Mouse (Mus musculus): ENCODE measurements at regions not wholly inside any gene's neighbourhood (a gene's known extent, or its start where the extent isn't known, plus 50 kb on each side); places are given as distances from the start of the nearest gene placed in this dataset.
"Not testable (repeated sequence)": the region's sequence is repeated elsewhere in the genome, so short reads cannot be mapped to it uniquely, and the experiment has no call there.

- ATAC-seq (replicated peaks; ENCODE audit: low FRiP score); H3K27me3 ChIP-seq (ENCODE audit: control insufficient read depth, insufficient read depth, low read length); H3K4me2 ChIP-seq (ENCODE audit: low read depth, low read length, severe bottlenecking); H3K4me3 ChIP-seq (ENCODE audit: low read depth, low read length); H3K36me3 ChIP-seq (ENCODE audit: control insufficient read depth, insufficient read depth, low read length); H3K9me3 ChIP-seq (ENCODE audit: control insufficient read depth, low read length); DNase-seq (ENCODE audit: low spot score); H3K4me1 ChIP-seq (replicated peaks; ENCODE audit: control insufficient read depth, insufficient read depth, low read length); H3K27ac ChIP-seq (ENCODE audit: low read depth, low read length); H3K9ac ChIP-seq (ENCODE audit: low read length): not testable (repeated sequence)
- WGBS, result 88% methylated on average over 13 of the region's 13 CpGs
Measured at GRCm38 (mm10) chr5:3193592-3193991, 147.7 kb upstream of the Cdk6 start.

DNA sequence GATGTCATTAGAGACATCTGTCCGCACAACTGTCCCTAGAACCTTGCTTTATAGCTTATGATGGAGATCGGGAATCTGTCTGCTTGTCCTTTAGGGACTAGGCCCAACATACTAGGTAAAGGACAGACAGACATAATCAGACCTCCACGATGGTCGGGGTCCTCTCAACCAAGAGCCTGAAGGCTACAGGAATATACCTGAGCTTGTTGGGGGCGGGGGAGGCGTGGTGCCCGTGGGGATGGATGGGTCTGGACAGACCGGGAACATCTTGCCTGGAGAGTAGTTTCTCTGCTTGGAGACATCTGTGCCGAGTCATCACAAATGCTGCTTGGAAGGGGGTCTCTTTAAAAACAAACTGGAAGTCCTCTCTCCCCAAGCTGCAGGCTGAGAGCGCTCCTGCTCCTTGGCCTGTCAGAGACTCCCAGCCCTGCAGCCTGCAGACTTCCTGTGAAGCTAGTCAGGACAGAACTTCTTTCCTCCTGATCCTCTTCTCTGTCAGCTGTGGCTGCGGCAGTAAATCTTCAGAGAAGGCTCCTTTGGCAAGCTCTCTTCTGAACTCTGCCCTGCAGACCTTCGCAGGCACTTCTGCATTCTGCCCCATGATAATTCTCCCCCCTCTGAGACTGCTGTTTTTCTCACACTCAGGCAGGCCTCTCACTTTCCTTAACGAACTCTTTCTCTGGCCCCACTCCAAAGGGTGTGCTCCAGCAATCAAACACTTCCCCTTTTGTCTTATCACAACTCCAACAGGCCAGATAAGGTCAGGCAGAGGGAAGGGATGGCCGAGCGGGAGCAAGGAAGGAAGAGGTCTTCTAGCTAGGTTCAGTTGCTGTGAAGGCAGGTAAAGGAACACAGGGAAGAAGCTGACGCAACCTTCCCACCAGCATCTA is 143.1 kb upstream of the Cdk6 start:
- Histone ChIP-seq H3K27ac (ENCODE audit: low read depth, low read length) (no peak overlapping the region), H3K36me3 (ENCODE audit: control insufficient read depth, insufficient read depth, low read length) (no peaks in the 10 kb centered on the region), H3K4me3 (ENCODE audit: low read depth, low read length) (no peak overlapping the region), H3K27me3 (ENCODE audit: control insufficient read depth, insufficient read depth, low read length) (no peaks in the 10 kb centered on the region), H3K4me2 (ENCODE audit: low read depth, low read length, severe bottlenecking) (no peak overlapping the region), H3K4me1 (replicated peaks; ENCODE audit: control insufficient read depth, insufficient read depth, low read length) (no peaks in the 10 kb centered on the region), H3K9me3 (ENCODE audit: control insufficient read depth, low read length) (no peaks in the 10 kb centered on the region), H3K9ac (ENCODE audit: low read length) (no peak overlapping the region)
- no peak for DNase-seq (ENCODE audit: low spot score)
- 69% methylated on average over 16 of the region's 16 CpGs for WGBS
- ATAC-seq (replicated peaks; ENCODE audit: low FRiP score), result no peak

- H3K27ac ChIP-seq (ENCODE audit: low read depth, low read length), result not testable (repeated sequence)
Measured at GRCm38 (mm10) chr5:3198869-3199550, 142.3 kb upstream of the Cdk6 start.

DNA sequence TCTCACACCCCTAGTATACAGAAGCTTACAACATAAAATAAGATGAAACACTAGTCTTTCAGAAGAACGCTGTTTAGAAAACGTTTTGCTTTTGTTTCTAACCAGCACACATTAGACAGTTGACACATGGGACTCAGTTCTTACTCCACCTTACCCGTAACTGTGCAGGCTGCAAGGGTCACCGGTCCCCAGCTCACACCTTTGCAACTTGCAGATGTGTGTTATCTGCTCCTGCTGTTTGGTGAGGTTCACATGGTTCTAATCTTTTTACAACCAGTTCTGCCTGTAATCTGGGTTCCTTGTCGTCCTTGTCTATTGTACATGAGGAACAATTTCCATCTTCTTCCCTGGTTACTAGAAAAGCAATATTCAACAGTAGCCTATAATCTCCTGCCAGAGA is 135.1 kb upstream of the Cdk6 start:
- H3K27me3 ChIP-seq (ENCODE audit: control insufficient read depth, insufficient read depth, low read length); H3K4me2 ChIP-seq (ENCODE audit: low read depth, low read length, severe bottlenecking); H3K9ac ChIP-seq (ENCODE audit: low read length); DNase-seq (ENCODE audit: low spot score); H3K4me3 ChIP-seq (ENCODE audit: low read depth, low read length); H3K36me3 ChIP-seq (ENCODE audit: control insufficient read depth, insufficient read depth, low read length); H3K4me1 ChIP-seq (replicated peaks; ENCODE audit: control insufficient read depth, insufficient read depth, low read length); H3K9me3 ChIP-seq (ENCODE audit: control insufficient read depth, low read length); ATAC-seq (replicated peaks; ENCODE audit: low FRiP score); H3K27ac ChIP-seq (ENCODE audit: low read depth, low read length): not testable (repeated sequence)
- 83% methylated on average over 5 of the region's 5 CpGs for WGBS

More at GRCm38 (mm10) chr5:3198869-3199550, 142.3 kb upstream of the Cdk6 start:
- H3K4me2 ChIP-seq (ENCODE audit: low read depth, low read length, severe bottlenecking); H3K4me1 ChIP-seq (replicated peaks; ENCODE audit: control insufficient read depth, insufficient read depth, low read length); H3K27me3 ChIP-seq (ENCODE audit: control insufficient read depth, insufficient read depth, low read length); H3K9me3 ChIP-seq (ENCODE audit: control insufficient read depth, low read length); ATAC-seq (replicated peaks; ENCODE audit: low FRiP score); H3K4me3 ChIP-seq (ENCODE audit: low read depth, low read length); H3K36me3 ChIP-seq (ENCODE audit: control insufficient read depth, insufficient read depth, low read length); H3K9ac ChIP-seq (ENCODE audit: low read length); DNase-seq (ENCODE audit: low spot score): not testable (repeated sequence)
- 80% methylated on average over 7 of the region's 7 CpGs for WGBS

DNA sequence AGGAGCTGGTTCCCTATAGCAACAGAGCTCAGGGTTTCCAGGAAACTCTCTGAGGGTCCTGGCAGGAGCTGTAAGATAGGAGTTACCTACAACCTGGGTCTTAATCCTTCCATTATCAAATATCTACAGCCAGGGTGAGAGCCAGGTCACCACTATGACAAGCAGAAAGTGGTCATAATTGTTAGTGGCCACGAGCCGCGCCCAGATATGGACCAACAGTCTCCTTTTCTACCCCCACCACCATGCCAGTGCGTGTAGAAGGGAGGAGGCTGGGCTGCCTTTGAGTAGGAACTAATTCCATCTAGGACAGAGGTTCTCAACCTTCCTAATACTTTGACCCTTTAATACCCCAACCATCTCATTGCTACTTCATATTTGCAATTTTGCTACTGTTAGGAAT is 133.0 kb upstream of the Cdk6 start:
- WGBS, result 84% methylated on average over 4 of the region's 4 CpGs
- DNase-seq (ENCODE audit: low spot score); ATAC-seq (replicated peaks; ENCODE audit: low FRiP score); H3K9ac ChIP-seq (ENCODE audit: low read length); H3K9me3 ChIP-seq (ENCODE audit: control insufficient read depth, low read length); H3K27ac ChIP-seq (ENCODE audit: low read depth, low read length); H3K4me1 ChIP-seq (replicated peaks; ENCODE audit: control insufficient read depth, insufficient read depth, low read length); H3K27me3 ChIP-seq (ENCODE audit: control insufficient read depth, insufficient read depth, low read length); H3K4me2 ChIP-seq (ENCODE audit: low read depth, low read length, severe bottlenecking); H3K4me3 ChIP-seq (ENCODE audit: low read depth, low read length); H3K36me3 ChIP-seq (ENCODE audit: control insufficient read depth, insufficient read depth, low read length): not testable (repeated sequence)

DNA sequence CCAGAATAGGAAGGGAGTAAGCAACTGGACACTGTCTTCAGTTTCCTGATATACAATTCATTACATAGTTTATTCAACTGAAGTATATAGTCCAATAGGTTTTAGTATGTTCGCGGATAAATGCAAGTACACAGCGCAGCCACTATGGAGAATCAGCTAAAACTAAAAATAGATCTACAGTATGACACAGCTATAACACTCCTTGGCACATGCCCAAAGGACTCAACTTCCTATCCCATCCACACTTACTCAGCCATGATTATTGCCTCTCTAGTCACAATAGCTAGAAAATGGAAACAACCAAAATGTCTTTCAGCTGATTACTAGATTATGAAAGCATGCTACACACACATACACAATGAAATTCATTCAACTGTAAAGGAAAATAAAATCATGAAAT is 130.0 kb upstream of the Cdk6 start:
- no peak overlapping the region for H3K9ac ChIP-seq (ENCODE audit: low read length)
- no peak overlapping the region for H3K27ac ChIP-seq (ENCODE audit: low read depth, low read length)
- no peaks in the 10 kb centered on the region for H3K27me3 ChIP-seq (ENCODE audit: control insufficient read depth, insufficient read depth, low read length)
- no peak for ATAC-seq (replicated peaks; ENCODE audit: low FRiP score)
- H3K4me3 ChIP-seq (ENCODE audit: low read depth, low read length), result no peak overlapping the region
- H3K4me1 ChIP-seq (replicated peaks; ENCODE audit: control insufficient read depth, insufficient read depth, low read length), result no peaks in the 10 kb centered on the region
- H3K4me2 ChIP-seq (ENCODE audit: low read depth, low read length, severe bottlenecking), result no peak overlapping the region
- no peaks in the 10 kb centered on the region for H3K36me3 ChIP-seq (ENCODE audit: control insufficient read depth, insufficient read depth, low read length)
- 97% methylated on average over 3 of the region's 3 CpGs for WGBS
- DNase-seq (ENCODE audit: low spot score), result no peak
- no peaks in the 10 kb centered on the region for H3K9me3 ChIP-seq (ENCODE audit: control insufficient read depth, low read length)

GRCm38 (mm10) chr5:3216053-3216452 is 125.2 kb upstream of the Cdk6 start:
- 83% methylated on average over 5 of the region's 5 CpGs for WGBS

DNA sequence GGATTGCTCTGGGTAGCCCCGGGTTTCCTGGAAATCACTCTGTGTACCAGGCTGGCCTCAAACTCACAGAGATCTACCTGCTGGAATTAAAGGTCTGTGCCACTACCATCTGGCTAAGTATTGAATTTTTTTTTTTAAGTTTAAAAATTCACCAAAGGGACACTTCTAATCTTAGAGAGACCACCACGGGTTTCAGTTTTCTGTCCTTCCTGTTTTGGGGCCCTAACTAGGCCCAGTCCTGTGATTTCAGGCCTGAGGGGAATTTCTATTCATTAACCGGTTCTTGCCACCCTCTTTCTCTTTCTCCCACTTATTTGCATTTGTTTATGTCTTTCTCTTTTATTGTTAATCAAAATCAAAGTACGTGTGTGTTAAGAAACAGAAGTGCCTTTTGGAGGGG is 122.1 kb upstream of the Cdk6 start:
- Histone ChIP-seq H3K27ac (ENCODE audit: low read depth, low read length) (no peak overlapping the region), H3K9ac (ENCODE audit: low read length) (no peak overlapping the region), H3K27me3 (ENCODE audit: control insufficient read depth, insufficient read depth, low read length) (no peaks in the 10 kb centered on the region), H3K4me1 (replicated peaks; ENCODE audit: control insufficient read depth, insufficient read depth, low read length) (no peaks in the 10 kb centered on the region), H3K4me3 (ENCODE audit: low read depth, low read length) (no peak overlapping the region), H3K4me2 (ENCODE audit: low read depth, low read length, severe bottlenecking) (no peak overlapping the region), H3K9me3 (ENCODE audit: control insufficient read depth, low read length) (no peaks in the 10 kb centered on the region), H3K36me3 (ENCODE audit: control insufficient read depth, insufficient read depth, low read length) (no peaks in the 10 kb centered on the region)
- no peak for DNase-seq (ENCODE audit: low spot score)
- 42% methylated on average over 4 of the region's 4 CpGs for WGBS
- no peak for ATAC-seq (replicated peaks; ENCODE audit: low FRiP score)

More at GRCm38 (mm10) chr5:3216053-3216452, 125.2 kb upstream of the Cdk6 start:
- H3K9ac ChIP-seq (ENCODE audit: low read length), result no peak overlapping the region
- H3K27me3 ChIP-seq (ENCODE audit: control insufficient read depth, insufficient read depth, low read length), result no peaks in the 10 kb centered on the region
- ATAC-seq (replicated peaks; ENCODE audit: low FRiP score) (no peak), DNase-seq (ENCODE audit: low spot score) (no peak)
- H3K9me3 ChIP-seq (ENCODE audit: control insufficient read depth, low read length), result no peaks in the 10 kb centered on the region
- H3K4me2 ChIP-seq (ENCODE audit: low read depth, low read length, severe bottlenecking), result no peak overlapping the region
- no peak overlapping the region for H3K27ac ChIP-seq (ENCODE audit: low read depth, low read length)
- no peak overlapping the region for H3K4me3 ChIP-seq (ENCODE audit: low read depth, low read length)
- no peaks in the 10 kb centered on the region for H3K36me3 ChIP-seq (ENCODE audit: control insufficient read depth, insufficient read depth, low read length)
- no peaks in the 10 kb centered on the region for H3K4me1 ChIP-seq (replicated peaks; ENCODE audit: control insufficient read depth, insufficient read depth, low read length)

All from forebrain, embryonic 11.5 days (tissue).